Comparison of ENCODE assay signal across 25 mouse cellular contexts in the genomic region with DNA sequence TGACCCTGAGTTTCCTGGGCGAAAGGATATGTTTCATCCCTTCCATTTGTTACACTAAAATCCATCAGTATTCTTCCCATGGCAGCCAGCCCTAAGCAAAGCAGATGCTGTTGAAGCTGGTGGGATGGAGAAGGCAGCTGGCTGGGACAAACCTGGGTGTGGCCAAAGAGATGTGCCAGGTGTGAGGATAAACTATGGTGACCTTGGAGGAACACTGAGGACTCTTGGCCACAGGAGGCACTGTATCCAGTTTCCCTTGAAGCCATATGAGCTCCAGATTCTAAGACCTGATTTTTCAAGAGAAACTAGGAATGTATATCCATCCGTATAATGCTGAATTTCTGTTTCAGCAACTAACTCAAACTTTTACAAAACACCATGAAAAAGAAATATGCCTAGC. TPM values are rescaled to one million over a fixed set of nuclear protein-coding genes. Genes with fewer than 3 reads are reported as not detected.
A peak's percentile ranks its signal among the peaks of the same experiment; 100 is the strongest.
DNase-seq lines count a peak whose midpoint lies in the region; ATAC-seq and TF ChIP-seq lines count a peak whose summit lies in the region.
"Had no signal": no experiment of that assay in that cellular context is flagged by ENCODE, and none has a peak within 500 bp of the region (broad histone marks: within the 10 kb centered on the region; RNA-seq: fewer than 3 reads in every experiment).

No protein-coding gene starts in this region.

- H3K27me3 ChIP-seq in heart, embryonic 10.5 days (ENCODE audit: insufficient read depth, poor library complexity, severe bottlenecking) = no peaks in the 10 kb centered on the region
- H3K27me3 ChIP-seq in liver, postnatal 0 days (ENCODE audit: insufficient read depth, low read length) = no peaks in the 10 kb centered on the region
- H3K27me3 ChIP-seq: CH12.LX, Patski had no signal

- TF ChIP-seq EP300 in liver, postnatal 0 days (IDR thresholded peaks at IDR 0.05; ENCODE audit: low read depth) = no peak

- TF ChIP-seq CTCF in liver, postnatal 0 days (IDR thresholded peaks at IDR 0.05; ENCODE audit: low read depth) = no peak

- no peak for ATAC-seq in liver, postnatal 0 days
- ATAC-seq: activated CD4-positive, CD25-positive, alpha-beta regulatory T cell, adult 4 months; CD4-positive, CD25-positive, alpha-beta regulatory T cell, adult 4 months; Patski had no signal

- no peaks in the 10 kb centered on the region for H3K9me3 ChIP-seq in heart, embryonic 10.5 days
- H3K9me3 ChIP-seq in liver, postnatal 0 days (ENCODE audit: low read length) = no peaks in the 10 kb centered on the region

- H3K4me1 ChIP-seq in heart, embryonic 10.5 days = no peaks in the 10 kb centered on the region
- no peaks in the 10 kb centered on the region for H3K4me1 ChIP-seq in liver, postnatal 0 days (ENCODE audit: insufficient read depth)

- no peak overlapping the region for H3K4me2 ChIP-seq in liver, postnatal 0 days (ENCODE audit: low read depth, low read length)

- no peaks in the 10 kb centered on the region for H3K36me3 ChIP-seq in heart, embryonic 10.5 days
- no peaks in the 10 kb centered on the region for H3K36me3 ChIP-seq in liver, postnatal 0 days (replicated peaks; ENCODE audit: insufficient read depth, low read length)
- H3K36me3 ChIP-seq: G1E had no signal

- no peak overlapping the region for H3K9ac ChIP-seq in liver, postnatal 0 days (replicated peaks)

- H3K4me3 ChIP-seq in heart, embryonic 10.5 days = no peak overlapping the region
- no peak overlapping the region for H3K4me3 ChIP-seq in liver, postnatal 0 days (ENCODE audit: low read depth, low read length)

- 82% methylated on average over 2 of the region's 2 CpGs for WGBS in heart, embryonic 10.5 days
- 77% methylated on average over 2 of the region's 2 CpGs for WGBS in liver, postnatal 0 days (ENCODE audit: insufficient replicate concordance)

- DNase-seq in heart, adult 11 months = peak; percentile 49
- DNase-seq in heart, embryonic 10.5 days (ENCODE audit: low spot score) = no peak
- DNase-seq in ES-CJ7 (ENCODE audit: low read depth, low spot score) (peak; percentile 59), R1 (ENCODE audit: low read depth, low spot score) (peak; percentile 52), ZHBTc4 (ENCODE audit: low read depth, low spot score) (peak; percentile 38)
- no peak for DNase-seq in urinary bladder, postnatal 36 days (ENCODE audit: low spot score in 2 of 2)
- DNase-seq in spleen, postnatal 10 days (ENCODE audit: low spot score in 2 of 2) = no peak
- DNase-seq in liver, postnatal 0 days = no peak
- DNase-seq: adrenal gland, adult 2 months; adrenal gland, adult 8-10 months; adrenal gland, postnatal 10 days; adrenal gland, postnatal 14 days; adrenal gland, postnatal 25 days; adrenal gland, postnatal 36 days; B cell, adult 2 months; cerebellum, adult 11 months; cerebellum, adult 11-12 months; cerebellum, adult 18-20 months; cerebellum, adult 2 months; cerebellum, adult 8-10 months had no signal

- H3K27ac ChIP-seq in heart, embryonic 10.5 days = no peak overlapping the region
- no peak overlapping the region for H3K27ac ChIP-seq in liver, postnatal 0 days (ENCODE audit: low read depth)

RNA-seq across cellular contexts. Expression of a gene that starts 34.2 kb away (rescaled TPM):
- 22.2 and 22.8 TPM in 2 replicates for polyA plus RNA-seq in heart, embryonic 10.5 days (2016; fragmentation: Nextera tagmentation; extraction: Ambion mirVana)
- 1.7 and 2.7 TPM in 2 replicates for polyA plus RNA-seq in liver, postnatal 0 days (2015; fragmentation: Nextera tagmentation; extraction: Ambion mirVana)
- polyA plus RNA-seq: activated CD4-positive, CD25-positive, alpha-beta regulatory T cell, adult 4 months; CD4-positive, CD25-positive, alpha-beta regulatory T cell, adult 4 months; G1E had no signal

Comparison
In these comparisons a context has a peak if more than half of its experiments do, and no peak if none do; other contexts are left out.
1. DNase-seq: peak in heart, adult 11 months (single experiment), ES-CJ7 (single experiment), R1 (single experiment) and ZHBTc4 (single experiment); none in heart, embryonic 10.5 days (single experiment), urinary bladder, postnatal 36 days (0 of 2), spleen, postnatal 10 days (0 of 2) and liver, postnatal 0 days (single experiment).